Mouse (Mus musculus) CH12.LX (cell line): ENCODE measurements at regions not wholly inside any gene's neighbourhood (a gene's known extent, or its start where the extent isn't known, plus 50 kb on each side); places are given as distances from the start of the nearest gene placed in this dataset.

Experiments
- DNase-seq: peaks from one replicate; pipeline ENCODE4 v3.0.0-alpha.2; 2013; ENCODE audit errors: extremely low read depth
- H3K27ac ChIP-seq: 2 replicates; pipeline ENCODE4 v1.5.1; 2012; ENCODE audit warnings: low read depth, mild to moderate bottlenecking, control low read depth, moderate library complexity; ENCODE audit not compliant: insufficient read depth
- H3K27me3 ChIP-seq: replicated peaks from 2 replicates; pipeline ENCODE3; 2012; ENCODE audit warnings: inconsistent platforms
- H3K36me3 ChIP-seq, 2 experiments: replicated peaks in 1 of 2; 2 replicates each; pipeline versions ENCODE3 to v1.6.1; 2012; ENCODE audit warnings: inconsistent platforms in 1 of 2, low read length in 1 of 2, mild to moderate bottlenecking in 1 of 2, mixed read lengths in 1 of 2, moderate library complexity in 1 of 2; ENCODE audit not compliant: control insufficient read depth in 1 of 2, insufficient read depth in 1 of 2
- H3K4me1 ChIP-seq, 2 experiments: 2 replicates each; pipeline ENCODE4 v1.6.1; 2012; ENCODE audit warnings: inconsistent platforms in 1 of 2, moderate library complexity in 1 of 2; ENCODE audit not compliant: insufficient read depth in 2 of 2, control insufficient read depth in 1 of 2
- H3K4me2 ChIP-seq: 2 replicates; pipeline ENCODE4 v1.6.1; 2012; ENCODE audit warnings: low read depth, mild to moderate bottlenecking, control low read depth; ENCODE audit not compliant: poor library complexity, insufficient read depth, severe bottlenecking
- H3K4me3 ChIP-seq, 3 experiments: fragments of 150-350 bp in 1 of 3; sonication (generic) in 1 of 3; replicated peaks in 1 of 3; 2 replicates each; pipeline versions ENCODE3 to v1.5.1; 2011 to 2012; ENCODE audit warnings: low read depth in 2 of 3, low read length in 2 of 3, mild to moderate bottlenecking in 2 of 3, moderate library complexity in 2 of 3, control low read depth in 1 of 3, improper control_type of control experiment in 1 of 3, inconsistent platforms in 1 of 3, mixed read lengths in 1 of 3; ENCODE audit not compliant: poor library complexity in 1 of 3
- H3K79me2 ChIP-seq: replicated peaks from 2 replicates; pipeline ENCODE4 v1.6.1; 2012; ENCODE audit warnings: mild to moderate bottlenecking, moderate library complexity; ENCODE audit not compliant: control insufficient read depth, poor library complexity, insufficient read depth, severe bottlenecking; ENCODE audit errors: extremely low read depth
- H3K9ac ChIP-seq: 2 replicates; pipeline ENCODE4 v1.6.1; 2012; ENCODE audit warnings: low read depth, mild to moderate bottlenecking, control low read depth, moderate library complexity; ENCODE audit not compliant: insufficient read depth
- H3K9me3 ChIP-seq: replicated peaks from 2 replicates; pipeline ENCODE3; 2012; ENCODE audit warnings: low read length, inconsistent platforms, mixed read lengths
- CTCF ChIP-seq, 2 experiments: IDR thresholded peaks in 1 of 2; conservative IDR thresholded peaks in 1 of 2; 2 replicates each; pipeline ENCODE4 v1.5.1; 2011 to 2012; ENCODE audit warnings: low read depth in 2 of 2, low read length in 2 of 2, improper control_type of control experiment in 1 of 2, inconsistent platforms in 1 of 2, mild to moderate bottlenecking in 1 of 2, moderate library complexity in 1 of 2
- E2F4 ChIP-seq: IDR thresholded peaks from 2 replicates; pipeline ENCODE4 v1.6.1; 2011; ENCODE audit warnings: low read depth, low read length, improper control_type of control experiment; ENCODE audit not compliant: insufficient replicate concordance
- ETS1 ChIP-seq: conservative IDR thresholded peaks from 2 replicates; pipeline ENCODE4 v1.6.1; 2012; ENCODE audit warnings: low read depth, mild to moderate bottlenecking, inconsistent platforms, low read length, improper control_type of control experiment, moderate library complexity
- GABPA ChIP-seq: IDR thresholded peaks from 2 replicates; pipeline ENCODE4 v1.6.1; 2012; ENCODE audit warnings: low read depth, low read length, improper control_type of control experiment, inconsistent platforms; ENCODE audit not compliant: insufficient replicate concordance
- IRF4 ChIP-seq: IDR thresholded peaks from 2 replicates; pipeline ENCODE4 v1.6.1; 2014; ENCODE audit warnings: low read depth, mild to moderate bottlenecking, inconsistent platforms, low read length, improper control_type of control experiment
- MEF2A ChIP-seq: IDR thresholded peaks from 2 replicates; pipeline ENCODE4 v1.6.1; 2014; ENCODE audit warnings: low read depth, mild to moderate bottlenecking, inconsistent platforms, low read length, improper control_type of control experiment, borderline replicate concordance
- MXI1 ChIP-seq: IDR thresholded peaks from 2 replicates; pipeline ENCODE4 v1.6.1; 2011; ENCODE audit warnings: mild to moderate bottlenecking, low read depth, low read length, improper control_type of control experiment
- NELFE ChIP-seq: IDR thresholded peaks from 2 replicates; pipeline ENCODE4 v1.6.1; 2011; ENCODE audit warnings: low read depth, low read length, improper control_type of control experiment
- NRF1 ChIP-seq: IDR thresholded peaks from 2 replicates; pipeline ENCODE4 v1.6.1; 2014; ENCODE audit warnings: low read depth, mild to moderate bottlenecking, inconsistent platforms, low read length, improper control_type of control experiment, moderate library complexity
- PAX5 ChIP-seq: IDR thresholded peaks from 2 replicates; pipeline ENCODE4 v1.6.1; 2012; ENCODE audit warnings: low read length, inconsistent platforms, mixed read lengths
- RAD21 ChIP-seq: IDR thresholded peaks from 2 replicates; pipeline ENCODE4 v1.6.1; 2011; ENCODE audit warnings: low read depth, mild to moderate bottlenecking, low read length, improper control_type of control experiment, moderate library complexity
- RCOR1 ChIP-seq: conservative IDR thresholded peaks from 2 replicates; pipeline ENCODE4 v1.6.1; 2012; ENCODE audit warnings: low read depth, mild to moderate bottlenecking, inconsistent platforms, low read length, improper control_type of control experiment
- TBP ChIP-seq: conservative IDR thresholded peaks from 2 replicates; pipeline ENCODE4 v1.6.1; 2011; ENCODE audit warnings: low read depth, low read length, improper control_type of control experiment
- TCF12 ChIP-seq: IDR thresholded peaks from 2 replicates; pipeline ENCODE4 v1.6.1; 2014; ENCODE audit warnings: low read depth, mild to moderate bottlenecking, inconsistent platforms, low read length, improper control_type of control experiment
- ZC3H11A ChIP-seq: IDR thresholded peaks from 2 replicates; pipeline ENCODE4 v1.6.1; 2012; ENCODE audit warnings: low read depth, mild to moderate bottlenecking, inconsistent platforms, low read length, improper control_type of control experiment
- ZKSCAN1 ChIP-seq: IDR thresholded peaks from 2 replicates; pipeline ENCODE4 v1.6.1; 2012; ENCODE audit warnings: low read depth, inconsistent platforms, low read length, improper control_type of control experiment, borderline replicate concordance
- dilution Hi-C: fragments of 300-500 bp; cut with MboI; formaldehyde crosslinking; loops from 2 replicates; pipeline ENCODE4 v1.14.3; 2020; ENCODE audit warnings: low sequenced_read_pairs; ENCODE audit not compliant: extremely low pct_unique_long_range_greater_than_20kb, extremely low pct_ligation_motif_present
- in situ Hi-C: fragments of 300-500 bp; cut with MboI; formaldehyde crosslinking; loops from 3 replicates; pipeline ENCODE4 v1.14.3; 2019; ENCODE audit warnings: low sequenced_read_pairs, low pct_ligation_motif_present, low pct_unique_long_range_greater_than_20kb, mixed read lengths

GRCm38 (mm10) chr3:33360030-33360429 lies 217.0 kb upstream of the Pex5l start (continued):
- TF ChIP-seq GABPA, result no peak

- TF ChIP-seq E2F4 (no peak), TCF12 (no peak), ZC3H11A (no peak), RCOR1 (no peak), PAX5 (no peak), ZKSCAN1 (no peak), MXI1 (no peak), MEF2A (no peak), CTCF (conservative IDR thresholded peaks at IDR 0.05 in 1 of 2, IDR thresholded peaks at IDR 0.05 in 1 of 2; ENCODE audit: low read depth in 2 of 2, low read length in 2 of 2) (no peak), NRF1 (no peak), RAD21 (no peak)
- TF ChIP-seq, all 38 proteins: peak for 0
- Histone ChIP-seq H3K4me1 (peaks cover 0 to 3% of the 10 kb centered on the region in 2 experiments; a peak in 1 of 4 replicates), H3K4me2 (no peak overlapping the region; the same call in 1 of the 2 replicates), H3K9ac (no peak overlapping the region), H3K36me3 (no peaks in the 10 kb centered on the region), H3K4me3 (no peak overlapping the region), H3K79me2 (no peaks in the 10 kb centered on the region), H3K27me3 (no peaks in the 10 kb centered on the region), H3K27ac (no peak overlapping the region), H3K9me3 (peaks cover 3% of the 10 kb centered on the region)
- dilution Hi-C loops, result no loop called here
- in situ Hi-C loops, result no loop called here
- DNase-seq, result no peak
Observed at GRCm38 (mm10) chr3:33353860-33354259, 210.8 kb upstream of the Pex5l start.

- no peak overlapping the region for H3K4me3 ChIP-seq
- H3K4me1 ChIP-seq, result no peaks in the 10 kb centered on the region
- H3K36me3 ChIP-seq, result no peaks in the 10 kb centered on the region
- in situ Hi-C loops, result no loop called here
- no peak for TF ChIP-seq RAD21
- no peak for TF ChIP-seq IRF4
- TF ChIP-seq TBP, result no peak
- TF ChIP-seq ETS1, result no peak
- TF ChIP-seq ZC3H11A, result no peak
- TF ChIP-seq NELFE, result no peak
- TF ChIP-seq, all 38 proteins: peak for 0
- no peaks in the 10 kb centered on the region for H3K27me3 ChIP-seq
- no peak overlapping the region; the same call in 1 of the 2 replicates for H3K4me2 ChIP-seq
- H3K27ac ChIP-seq, result no peak overlapping the region
- dilution Hi-C loops, result no loop called here
- no peak overlapping the region for H3K9ac ChIP-seq
- no peak for DNase-seq
- H3K79me2 ChIP-seq, result no peaks in the 10 kb centered on the region
- H3K9me3 ChIP-seq, result no peaks in the 10 kb centered on the region
Observed at GRCm38 (mm10) chr3:33350986-33351385, 207.9 kb upstream of the Pex5l start.
